Mouse (Mus musculus): ENCODE data around the gene Fxyd2. TPM values are rescaled to one million over a fixed set of nuclear protein-coding genes. Genes with fewer than 3 reads are reported as not detected.

Gene Fxyd2
- polyA plus RNA-seq, 1 experiment from 2014 or later, result 2.2 TPM

Other genes starting within 250 kb of the Fxyd2 start
- gene BC049352, start 217.7 kb upstream of the Fxyd2 start, polyA plus RNA-seq (2016; fragmentation: Nextera tagmentation; extraction: Ambion mirVana), result not detected in 2 replicates
- 0.08 TPM in 1 of 2 replicates, not detected in the other for gene Tmprss4, start 195.6 kb upstream of the Fxyd2 start, polyA plus RNA-seq (2016; fragmentation: Nextera tagmentation; extraction: Ambion mirVana)
- gene Il10ra, start 130.5 kb upstream of the Fxyd2 start, polyA plus RNA-seq (2016; fragmentation: Nextera tagmentation; extraction: Ambion mirVana), result 0.72 and 1.2 TPM in 2 replicates
- gene Tmprss13, start 80.6 kb upstream of the Fxyd2 start, polyA plus RNA-seq (2016; fragmentation: Nextera tagmentation; extraction: Ambion mirVana), result 0.05 and 0.10 TPM in 2 replicates
- gene Fxyd6, start 29.5 kb upstream of the Fxyd2 start, polyA plus RNA-seq (2016; fragmentation: Nextera tagmentation; extraction: Ambion mirVana), result 186 and 199 TPM in 2 replicates
- 6.4 and 6.5 TPM in 2 replicates for gene Dscaml1, start 27.0 kb downstream of the Fxyd2 start, polyA plus RNA-seq (2016; fragmentation: Nextera tagmentation; extraction: Ambion mirVana)

Data from neural tube, embryonic 12.5 days (tissue).